Mouse (Mus musculus) G1E (cell line): Measurements from ENCODE around the gene Gm498. TPM values are rescaled to one million over a fixed set of nuclear protein-coding genes. Genes with fewer than 3 reads are reported as not detected.

Experiments used
- ATAC-seq: 2 replicates; pipeline ENCODE4 v1.8.0; 2016; ENCODE audit warnings: mild to moderate bottlenecking; ENCODE audit not compliant: insufficient number of reproducible peaks, poor library complexity, low FRiP score, severe bottlenecking; ENCODE audit errors: extremely low read depth
- DNase-seq: peaks from one replicate; pipeline ENCODE4 v3.0.0; 2012; ENCODE audit warnings: low spot score
- H3K27me3 ChIP-seq: 2 replicates; pipeline ENCODE4 v1.6.1; 2012; ENCODE audit warnings: mild to moderate bottlenecking, low read length, inconsistent platforms; ENCODE audit not compliant: insufficient read depth
- H3K36me3 ChIP-seq: replicated peaks from 2 replicates; pipeline ENCODE3; 2012; ENCODE audit warnings: mild to moderate bottlenecking, inconsistent platforms
- H3K4me1 ChIP-seq: 2 replicates; pipeline ENCODE4 v1.6.1; 2012; ENCODE audit warnings: low read depth, low read length, inconsistent platforms, mixed read lengths; ENCODE audit not compliant: insufficient read depth
- H3K4me3 ChIP-seq: 2 replicates; pipeline ENCODE4 v1.5.1; 2012; ENCODE audit warnings: low read depth, mild to moderate bottlenecking, inconsistent platforms, low read length, moderate library complexity, mixed read lengths
- H3K9me3 ChIP-seq: replicated peaks from 2 replicates; pipeline ENCODE4 v1.6.1; 2012; ENCODE audit warnings: inconsistent platforms
- CTCF ChIP-seq: IDR thresholded peaks from 2 replicates; pipeline ENCODE4 v1.5.1; 2012; ENCODE audit warnings: low read depth, low read length, inconsistent platforms, mixed read lengths
- GATA1 ChIP-seq: IDR thresholded peaks from 2 replicates; pipeline ENCODE4 v1.6.1; 2012; ENCODE audit warnings: borderline replicate concordance, low read length, inconsistent platforms, mixed read lengths
- GATA2 ChIP-seq: IDR thresholded peaks from 2 replicates; pipeline ENCODE4 v1.6.1; 2012; ENCODE audit warnings: low read depth, low read length, inconsistent platforms, borderline replicate concordance
- POLR2AphosphoS5 ChIP-seq: IDR thresholded peaks from 2 replicates; pipeline ENCODE4 v1.6.1; 2012; ENCODE audit warnings: low read depth, low read length, inconsistent platforms; ENCODE audit not compliant: insufficient replicate concordance
- TAL1 ChIP-seq: conservative IDR thresholded peaks from 2 replicates; pipeline ENCODE4 v1.6.1; 2012; ENCODE audit warnings: low read depth, low read length, inconsistent platforms, mixed read lengths
- polyA plus RNA-seq: library from polyadenylated mRNA; stranded (reverse); fragments of >175 nt; gene quantifications from 2 replicates; pipeline ENCODE4 v1.2.3, GENCODE M21; 2012
- total RNA-seq, 2 experiments: library from RNA; stranded (forward) in 1 of 2; stranded (reverse) in 1 of 2; fragments of 200-1000 nt in 1 of 2; fragments of >200 nt in 1 of 2; fragmentation: Nextera tagmentation in 1 of 2; gene quantifications; 2 replicates each; pipeline ENCODE4 v1.2.3; 2014 to 2017

Gene Gm498
- total and polyA plus RNA-seq, 3 experiments, result 0.08 TPM; not detected in 2

DNA sequence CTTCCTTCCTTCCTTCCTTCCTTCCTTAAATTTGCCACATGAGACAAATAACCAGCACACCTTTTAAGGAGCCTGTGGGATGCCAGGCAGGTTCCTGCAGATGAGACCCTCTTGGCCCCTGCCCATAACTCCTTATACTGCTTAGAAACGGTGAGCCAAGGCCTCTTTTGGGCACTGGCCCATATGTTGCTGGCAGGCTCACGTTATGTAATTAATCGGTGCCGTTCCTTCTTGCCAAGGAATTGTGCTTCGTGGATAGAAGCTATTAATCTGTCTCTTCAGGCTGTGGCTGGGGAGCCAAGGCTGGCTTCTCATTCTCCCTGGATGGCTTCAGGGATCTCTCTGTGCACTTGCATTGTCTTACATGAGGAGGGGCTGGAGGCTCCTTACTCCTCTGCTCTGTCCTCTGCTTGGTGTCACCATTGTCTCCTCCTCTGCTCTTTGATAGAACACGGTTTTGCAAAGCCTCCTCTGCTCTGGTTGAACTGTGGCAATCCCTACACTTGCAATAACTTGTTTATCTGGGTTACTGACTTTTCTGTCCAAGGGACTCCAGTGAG lies 77.9 kb downstream of the Gm498 start:
- ATAC-seq, result no peak
- peaks cover 55% of the 10 kb centered on the region for H3K27me3 ChIP-seq

More for the DNA sequence above, 77.9 kb downstream of the Gm498 start:
- Histone ChIP-seq H3K9me3 (0 out of 2 replicates have a peak, but pooled peaks cover 2% of the 10 kb centered on the region), H3K4me3 (no peak overlapping the region), H3K4me1 (no peaks in the 10 kb centered on the region), H3K36me3 (no peaks in the 10 kb centered on the region)
- no peak for TF ChIP-seq GATA2
- no peak for TF ChIP-seq TAL1
- TF ChIP-seq POLR2AphosphoS5, result no peak
- TF ChIP-seq CTCF, result no peak
- no peak for TF ChIP-seq GATA1
- no peak for DNase-seq

Other genes with a start within 250 kb of the Gm498 start
- 0.38 TPM in 1 of 2 replicates, not detected in the other for gene Tnfrsf26, start 238.1 kb upstream of the Gm498 start, total RNA-seq (2014; fragmentation: Nextera tagmentation)
- 0.17 and 0.38 TPM in 2 replicates for gene Tnfrsf26, start 238.1 kb upstream of the Gm498 start, total RNA-seq (2017)
- gene Tnfrsf26, start 238.1 kb upstream of the Gm498 start, polyA plus RNA-seq, result not detected in 2 replicates
- not detected in 2 replicates for gene Tnfrsf22, start 217.2 kb upstream of the Gm498 start, total RNA-seq (2014; fragmentation: Nextera tagmentation)
- gene Tnfrsf22, start 217.2 kb upstream of the Gm498 start, total RNA-seq (2017), result 0.11 and 0.12 TPM in 2 replicates
- gene Tnfrsf22, start 217.2 kb upstream of the Gm498 start, polyA plus RNA-seq, result not detected in 2 replicates
- not detected in 2 replicates for gene Tnfrsf23, start 181.0 kb upstream of the Gm498 start, total RNA-seq (2014; fragmentation: Nextera tagmentation)
- gene Tnfrsf23, start 181.0 kb upstream of the Gm498 start, total RNA-seq (2017), result 0.16 and 0.17 TPM in 2 replicates
- gene Tnfrsf23, start 181.0 kb upstream of the Gm498 start, polyA plus RNA-seq, result not detected in 2 replicates
- gene Osbpl5, start 109.9 kb upstream of the Gm498 start, total RNA-seq (2014; fragmentation: Nextera tagmentation), result not detected in 2 replicates
- 0.12 and 0.60 TPM in 2 replicates for gene Osbpl5, start 109.9 kb upstream of the Gm498 start, total RNA-seq (2017)
- gene Osbpl5, start 109.9 kb upstream of the Gm498 start, polyA plus RNA-seq, result 0.01 TPM in 1 of 2 replicates, not detected in the other
- not detected in 2 replicates for gene Mrgprg, start 99.8 kb upstream of the Gm498 start, total RNA-seq (2014; fragmentation: Nextera tagmentation)
- 0.06 and 0.16 TPM in 2 replicates for gene Mrgprg, start 99.8 kb upstream of the Gm498 start, total RNA-seq (2017)
- gene Mrgprg, start 99.8 kb upstream of the Gm498 start, polyA plus RNA-seq, result not detected in 2 replicates
- gene Mrgpre, start 82.3 kb upstream of the Gm498 start, total RNA-seq (2014; fragmentation: Nextera tagmentation), result not detected in 2 replicates
- under 0.01 TPM in 1 of 2 replicates, not detected in the other for gene Mrgpre, start 82.3 kb upstream of the Gm498 start, total RNA-seq (2017)
- not detected in 2 replicates for gene Mrgpre, start 82.3 kb upstream of the Gm498 start, polyA plus RNA-seq
- gene Nadsyn1, start 44.0 kb upstream of the Gm498 start, total RNA-seq (2014; fragmentation: Nextera tagmentation), result 10.3 and 14.6 TPM in 2 replicates
- gene Nadsyn1, start 44.0 kb upstream of the Gm498 start, total RNA-seq (2017), result 11.9 and 18.8 TPM in 2 replicates
- gene Nadsyn1, start 44.0 kb upstream of the Gm498 start, polyA plus RNA-seq, result 3.6 and 4.5 TPM in 2 replicates
- gene Dhcr7, start 43.7 kb upstream of the Gm498 start, total RNA-seq (2014; fragmentation: Nextera tagmentation), result 83.0 and 83.2 TPM in 2 replicates
- gene Dhcr7, start 43.7 kb upstream of the Gm498 start, total RNA-seq (2017), result 15.7 and 16.3 TPM in 2 replicates
- 11.0 and 20.6 TPM in 2 replicates for gene Dhcr7, start 43.7 kb upstream of the Gm498 start, polyA plus RNA-seq
- gene Shank2, start 135.1 kb downstream of the Gm498 start, total RNA-seq (2014; fragmentation: Nextera tagmentation), result not detected in 2 replicates
- under 0.01 and 0.05 TPM in 2 replicates for gene Shank2, start 135.1 kb downstream of the Gm498 start, total RNA-seq (2017)
- gene Shank2, start 135.1 kb downstream of the Gm498 start, polyA plus RNA-seq, result not detected in 2 replicates